Mouse (Mus musculus): ENCODE measurements around the gene Zfp180.
"Not testable (repeated sequence)": the region's sequence is repeated elsewhere in the genome, so short reads cannot be mapped to it uniquely, and the experiment has no call there.

Gene Zfp180

DNA sequence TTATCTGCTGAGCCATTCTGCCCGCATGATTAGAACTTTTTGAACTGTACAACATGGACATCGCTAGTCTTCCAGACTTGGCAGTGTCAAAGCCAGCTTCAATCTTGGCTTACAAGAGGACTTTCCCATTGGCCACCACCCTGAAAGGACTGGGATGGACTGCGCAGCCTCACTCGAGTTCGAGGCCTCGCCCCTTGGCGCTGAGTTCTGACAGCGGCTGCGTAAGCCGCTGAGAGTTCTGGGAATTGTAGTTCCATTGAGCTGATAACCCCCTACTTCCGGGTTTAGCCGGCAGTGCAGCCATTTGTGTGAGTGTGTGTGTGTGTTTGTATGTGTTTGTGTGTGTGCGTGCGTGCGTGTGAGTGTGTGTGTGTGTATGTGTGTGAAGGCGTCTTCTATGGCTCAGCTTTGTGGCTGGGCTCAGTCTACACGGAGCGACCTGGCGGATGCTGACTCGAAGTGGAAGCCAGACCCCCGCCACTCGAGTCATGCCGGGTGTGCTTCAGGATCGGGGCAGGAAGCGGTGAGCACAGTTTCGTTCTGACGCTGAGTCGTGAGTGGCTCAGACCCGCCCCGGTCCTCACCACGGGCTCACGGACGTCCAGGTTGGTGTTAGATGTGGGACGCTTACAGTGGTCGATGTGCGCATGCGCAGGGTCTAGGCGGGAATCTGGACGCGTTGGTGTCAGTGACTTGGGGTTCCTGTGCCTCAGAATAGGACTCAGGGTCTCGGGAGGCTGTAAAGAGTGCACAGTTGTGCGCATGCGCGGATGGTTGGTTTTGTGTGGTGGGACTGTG is at the start of gene Zfp180:
Zfp180 (plus strand) TSS at position 291 of the 798 bp plus-strand sequence.
- DNase-seq (ENCODE audit: low spot score): peak; percentile 93

DNA sequence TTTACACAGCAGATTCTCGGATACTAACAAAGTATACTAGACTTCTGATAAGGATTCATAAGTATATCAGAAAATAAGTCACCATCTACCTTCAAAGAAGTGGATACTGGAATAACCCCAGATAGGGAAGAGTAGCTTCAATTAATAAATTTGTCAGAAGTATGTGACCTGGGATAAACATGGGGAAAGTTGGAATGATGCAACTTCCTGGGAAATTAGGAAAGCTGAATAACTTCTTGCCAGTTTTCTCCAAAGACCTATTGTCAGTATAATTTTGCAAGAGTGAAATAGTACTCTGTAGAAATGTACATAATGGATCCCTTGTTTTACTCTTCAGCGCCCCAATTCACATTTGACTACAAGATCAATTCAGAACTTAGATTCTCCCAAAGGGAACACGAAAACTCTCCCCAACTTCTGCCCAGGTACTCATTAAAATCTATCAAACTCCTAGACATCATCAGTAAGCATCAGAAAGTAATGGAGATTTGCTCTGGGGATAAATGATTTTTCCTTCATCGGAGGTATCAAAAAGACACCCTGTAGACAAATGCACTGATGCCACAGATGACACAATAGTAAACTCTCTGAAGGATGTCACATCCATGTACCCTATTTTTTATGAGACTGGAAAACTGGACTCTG is 28.9 kb upstream of the Zfp180 start, which contains the start of gene Vmn1r183:
Vmn1r183 (plus strand) TSS at position 595 of the 645 bp plus-strand sequence.
- DNase-seq (ENCODE audit: low spot score): no peak

DNA sequence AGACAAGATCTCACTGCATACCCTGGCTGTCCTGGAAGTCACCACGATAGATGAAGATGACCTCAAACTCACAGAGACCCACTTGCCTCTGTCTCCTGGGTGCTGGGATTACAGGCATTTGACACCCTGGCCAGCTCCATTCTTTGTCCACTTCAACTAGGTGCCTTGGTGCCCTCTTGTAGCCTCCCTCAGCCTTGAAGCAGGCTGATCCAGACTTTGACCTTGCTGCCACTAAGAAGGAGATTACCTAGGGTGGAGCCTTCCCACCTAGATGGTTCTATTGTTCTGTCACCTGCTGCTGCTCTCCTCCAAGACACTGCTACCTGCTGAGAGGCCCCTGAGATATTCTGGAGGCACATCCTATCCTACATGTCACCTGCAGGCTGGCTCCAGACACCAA is 7.3 kb upstream of the Zfp180 start:
- not testable (repeated sequence) for DNase-seq (ENCODE audit: low spot score)

DNA sequence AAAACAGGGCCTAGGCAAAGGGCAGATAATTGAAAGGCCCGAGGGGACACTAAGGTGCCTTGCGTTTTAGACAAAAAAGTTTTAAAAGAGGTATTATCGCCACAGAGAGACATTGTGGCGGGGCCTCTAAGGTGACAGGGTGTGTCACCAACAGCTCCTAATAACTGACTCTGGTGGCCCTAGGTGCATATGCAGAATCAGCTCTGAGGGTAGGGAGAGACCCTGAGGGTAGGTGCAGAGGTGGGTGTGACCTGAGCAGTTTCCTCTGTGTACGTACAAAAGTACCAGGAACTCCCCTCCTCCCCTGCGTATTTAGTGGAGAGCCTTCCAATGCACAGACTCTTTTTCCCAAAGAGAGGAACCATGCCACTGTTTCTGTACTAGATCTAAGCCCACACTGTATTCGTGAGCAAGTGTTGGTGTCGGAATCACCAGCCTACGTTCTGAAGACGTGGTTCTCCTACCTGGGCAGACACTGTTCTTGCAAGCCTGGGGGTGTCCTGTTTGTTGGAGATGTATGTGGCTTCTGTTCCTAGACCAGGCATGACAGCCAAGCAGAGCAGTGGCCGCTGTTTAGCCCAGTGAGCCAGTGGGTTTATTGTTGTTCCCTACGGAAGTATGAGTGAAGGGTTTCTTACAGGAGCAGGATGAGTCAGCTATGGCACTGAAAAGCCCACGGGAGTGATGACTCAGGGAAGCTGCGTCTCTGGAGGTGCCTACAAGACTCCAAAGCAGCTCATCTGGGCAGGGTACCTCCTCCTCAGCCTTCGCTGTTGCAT is 922 bp downstream of the Zfp180 start:
- peak; percentile 27 for DNase-seq (ENCODE audit: low spot score)

DNA sequence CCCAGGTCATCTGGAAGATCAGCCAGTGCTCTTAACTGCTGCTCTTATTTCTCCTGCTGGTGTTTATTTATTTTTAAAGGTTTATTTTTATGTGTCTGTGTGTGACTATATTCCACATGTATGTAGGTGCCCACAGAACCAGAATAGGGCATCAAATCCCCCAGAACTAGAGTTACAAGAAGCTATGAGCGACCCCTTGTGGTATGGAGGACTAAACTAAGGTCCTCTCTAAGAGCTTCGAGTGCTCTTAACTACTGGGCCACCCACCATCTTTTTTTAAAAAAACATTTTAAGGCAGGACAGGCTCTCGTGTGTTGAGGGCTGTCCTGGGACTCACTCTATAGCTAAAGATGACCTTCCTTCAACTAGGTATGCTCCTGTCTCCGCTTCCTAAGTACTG is 5.1 kb downstream of the Zfp180 start:
- no peak for DNase-seq (ENCODE audit: low spot score)

DNA sequence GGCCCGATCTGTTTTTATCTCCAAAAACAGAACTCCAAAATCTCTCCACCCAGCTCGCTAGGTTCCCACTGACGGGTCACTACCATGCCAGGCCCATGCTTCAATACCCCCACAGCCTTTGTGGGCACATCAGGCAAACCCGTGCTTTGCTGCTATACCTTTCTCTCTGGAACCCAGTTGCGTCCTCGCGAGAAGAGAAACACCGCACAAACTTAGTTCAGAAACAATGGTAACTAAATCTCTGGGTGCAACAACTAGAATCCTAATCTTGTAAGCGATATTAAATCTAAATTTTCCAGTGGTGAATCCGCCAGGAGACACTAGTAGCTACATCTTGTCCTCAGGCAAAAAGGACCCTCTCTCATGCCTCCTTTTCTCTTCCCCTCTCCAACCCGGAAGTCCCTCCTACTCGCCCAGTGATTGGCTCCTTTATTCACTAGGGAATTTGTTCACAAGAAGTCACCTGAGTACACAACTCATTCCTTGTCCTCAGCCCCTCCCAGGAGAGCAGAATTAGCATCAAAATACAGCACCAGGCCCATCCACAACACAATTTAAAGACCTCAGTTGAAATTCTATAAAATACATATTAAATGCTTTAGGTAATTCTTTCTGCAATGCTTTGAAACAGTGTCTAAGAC is 5.9 kb downstream of the Zfp180 start:
- no peak for DNase-seq (ENCODE audit: low spot score)

DNA sequence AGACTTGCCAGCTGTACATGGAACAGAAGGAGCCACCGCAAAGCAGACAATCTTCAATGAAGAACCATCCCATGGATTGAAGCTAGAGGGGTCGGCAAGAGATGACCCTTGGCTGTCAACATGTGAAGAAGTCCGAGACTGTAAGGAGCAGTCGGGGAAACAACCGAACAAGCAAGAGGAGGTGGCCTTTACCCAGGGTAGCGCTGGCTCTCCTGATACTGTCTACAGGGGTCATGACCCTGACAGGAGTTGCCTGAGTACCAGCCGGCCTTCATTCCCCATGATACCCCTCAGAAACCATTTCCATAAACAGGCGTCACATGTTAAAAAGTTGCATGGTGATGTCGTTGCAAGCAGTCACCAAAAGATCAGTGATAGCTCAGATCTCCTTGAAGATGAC is 22.7 kb downstream of the Zfp180 start:
- DNase-seq (ENCODE audit: low spot score): no peak

DNA sequence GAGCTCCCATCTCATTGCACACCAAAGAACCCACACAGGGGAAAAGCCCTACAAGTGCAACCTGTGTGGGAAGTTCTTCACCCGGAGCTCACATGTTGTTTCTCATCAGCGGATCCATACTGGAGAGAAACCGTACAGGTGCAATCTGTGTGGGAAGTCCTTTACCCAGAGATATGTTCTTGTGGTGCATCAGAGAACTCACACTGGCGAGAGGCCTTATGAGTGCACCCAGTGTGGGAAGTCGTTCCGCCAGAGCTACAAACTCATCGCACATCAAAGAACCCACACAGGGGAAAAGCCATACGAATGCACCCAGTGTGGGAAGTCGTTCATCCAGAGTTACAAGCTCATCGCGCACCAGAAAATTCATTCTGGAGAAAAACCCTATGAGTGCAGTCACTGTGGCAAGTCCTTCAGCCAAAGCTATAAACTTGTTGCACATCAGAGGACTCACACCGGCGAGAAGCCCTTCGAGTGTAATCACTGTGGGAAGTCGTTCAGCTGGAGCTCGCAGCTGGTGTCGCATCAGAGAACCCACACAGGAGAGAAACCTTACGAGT is 23.5 kb downstream of the Zfp180 start:
- no peak for DNase-seq (ENCODE audit: low spot score)

DNA sequence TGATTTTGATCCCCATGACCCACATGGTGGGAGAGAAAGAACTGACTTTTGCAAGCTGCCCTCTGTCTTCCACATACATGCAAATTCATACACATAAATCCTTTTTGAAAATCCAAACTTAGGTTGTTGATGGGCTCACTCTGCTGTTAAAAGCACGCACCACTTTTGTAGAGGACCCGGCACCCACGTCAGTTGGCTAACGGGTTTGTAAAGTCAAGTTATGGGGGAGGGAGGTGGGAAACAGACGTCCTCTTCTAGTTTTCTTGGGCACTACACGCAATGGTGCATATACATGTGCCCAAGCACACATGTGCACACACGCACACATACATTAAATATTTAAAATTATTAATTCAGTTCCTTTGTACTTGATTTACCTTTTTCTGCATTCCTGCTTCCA is 29.1 kb downstream of the Zfp180 start:
- DNase-seq (ENCODE audit: low spot score): no peak

DNA sequence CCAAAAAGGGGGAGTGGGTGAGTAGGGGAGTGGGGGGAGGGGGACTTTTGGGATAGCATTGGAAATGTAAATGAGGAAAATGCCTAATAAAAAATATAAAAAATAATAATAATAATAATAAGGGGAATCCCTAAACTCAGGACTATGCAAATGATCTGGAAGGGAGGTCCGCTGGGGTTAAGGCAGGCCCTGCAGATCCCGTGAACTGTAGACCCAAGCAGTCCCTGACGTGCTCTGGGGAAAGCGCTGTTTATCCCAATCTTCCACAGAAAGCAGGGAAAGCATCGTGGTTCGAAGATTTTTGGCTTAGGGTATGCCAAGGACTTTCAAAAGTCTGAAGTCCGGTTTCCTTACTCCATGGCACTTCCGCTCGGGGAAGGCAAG is 30.0 kb downstream of the Zfp180 start:
- DNase-seq (ENCODE audit: low spot score): no peak

DNA sequence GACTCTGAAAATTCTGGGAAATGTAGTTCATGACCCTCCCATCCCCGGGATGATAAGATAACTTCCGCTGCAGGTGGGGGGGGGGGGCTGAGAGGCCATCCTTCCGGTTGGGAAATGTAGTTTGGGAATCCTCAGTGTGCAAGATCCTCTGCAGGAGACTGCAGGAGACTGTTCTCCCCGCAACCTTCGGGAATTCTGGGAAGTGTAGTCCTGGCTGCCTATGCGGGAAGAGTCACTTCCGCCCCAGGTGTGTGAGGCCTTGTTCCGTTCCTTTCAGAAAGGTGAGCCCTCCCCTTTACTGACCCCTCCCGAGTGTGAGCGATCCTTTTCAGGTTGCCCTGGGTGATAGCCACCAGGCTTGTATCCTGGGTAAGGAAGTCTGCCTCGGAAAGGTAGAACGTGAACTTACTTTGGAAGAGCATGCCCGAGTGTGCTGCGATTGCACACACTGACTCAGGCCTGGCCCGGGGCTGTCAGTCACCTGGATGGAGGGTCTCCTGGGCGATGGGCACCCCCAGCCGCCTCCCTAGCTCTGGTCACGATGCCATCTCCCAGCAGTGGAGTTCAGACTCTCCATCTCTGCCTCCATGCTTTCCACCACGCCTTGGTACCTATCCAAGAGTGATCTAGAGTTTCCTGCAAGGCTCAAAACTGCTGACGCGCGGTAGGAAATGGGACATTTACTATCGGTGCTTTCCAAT is 30.6 kb downstream of the Zfp180 start, which contains the start of gene Zfp112:
Zfp112 (plus strand) TSS at position 159 of the 701 bp plus-strand sequence.
- DNase-seq (ENCODE audit: low spot score): peak; percentile 43

DNA sequence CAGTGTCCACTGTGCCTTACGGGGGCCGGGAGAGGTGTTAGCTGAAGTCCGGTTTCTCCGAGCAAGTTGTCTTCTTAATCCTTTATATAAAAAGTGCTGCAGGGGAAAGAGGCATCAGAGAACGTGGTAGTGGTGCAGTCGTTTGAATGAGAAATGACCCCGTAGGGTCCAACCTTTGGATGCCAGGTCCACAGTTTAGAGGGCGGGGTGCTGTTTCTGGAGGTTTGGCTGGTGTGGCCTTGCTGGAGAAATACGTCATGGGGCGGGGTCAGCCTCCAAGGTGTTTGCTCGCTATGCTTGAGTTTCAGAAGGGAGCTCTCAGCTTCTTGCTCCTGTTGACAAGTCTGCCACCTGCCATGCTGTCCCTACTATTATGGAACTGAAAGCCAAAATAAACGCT is 31.3 kb downstream of the Zfp180 start:
- DNase-seq (ENCODE audit: low spot score): peak; percentile 63

DNA sequence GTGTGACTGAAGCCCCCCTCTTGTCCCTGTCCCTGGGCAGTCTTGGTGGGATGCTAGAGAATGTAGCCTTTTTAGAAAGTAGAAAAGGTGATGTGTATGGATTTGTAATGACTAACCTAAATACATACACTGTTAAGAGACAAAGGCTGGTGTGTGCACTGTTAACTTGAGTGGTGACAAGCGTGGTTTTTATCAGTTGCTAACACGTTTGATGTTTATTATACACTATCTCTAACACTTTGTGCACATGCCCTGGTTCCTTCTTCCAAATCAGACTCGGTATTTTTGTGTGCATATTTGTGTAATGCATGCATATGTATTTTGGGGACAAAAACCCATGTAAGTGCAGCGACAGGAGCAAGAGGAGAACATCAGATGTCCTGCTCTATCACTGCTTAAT is 34.9 kb downstream of the Zfp180 start:
- no peak for DNase-seq (ENCODE audit: low spot score)

DNA sequence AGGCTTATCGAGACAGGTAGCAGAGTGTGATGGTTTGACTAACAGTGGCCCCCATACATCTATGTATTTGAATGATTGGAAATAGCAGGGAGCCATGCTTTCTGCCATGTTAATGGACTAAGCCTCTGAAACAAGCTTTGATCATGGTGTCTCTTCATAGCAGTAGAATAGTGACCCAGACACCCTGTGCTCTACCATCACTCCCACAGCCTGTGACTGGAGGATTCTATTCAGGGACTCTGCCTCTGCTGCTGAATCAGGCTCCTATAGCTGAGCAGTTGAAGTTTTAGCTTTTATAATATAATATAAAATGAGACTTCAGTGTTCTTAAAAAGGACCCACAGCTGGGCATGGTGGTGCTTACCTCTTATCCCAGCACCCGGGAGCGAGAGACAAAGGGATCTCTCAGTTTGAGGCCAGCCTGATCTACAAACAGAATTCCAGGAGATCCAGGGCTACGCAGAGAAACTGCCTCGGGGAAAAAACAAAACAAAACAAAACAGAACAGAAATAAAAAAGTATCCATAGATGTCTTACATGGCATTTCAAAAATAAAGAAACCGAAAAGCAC is 51.8 kb downstream of the Zfp180 start:
- DNase-seq (ENCODE audit: low spot score): no peak

DNA sequence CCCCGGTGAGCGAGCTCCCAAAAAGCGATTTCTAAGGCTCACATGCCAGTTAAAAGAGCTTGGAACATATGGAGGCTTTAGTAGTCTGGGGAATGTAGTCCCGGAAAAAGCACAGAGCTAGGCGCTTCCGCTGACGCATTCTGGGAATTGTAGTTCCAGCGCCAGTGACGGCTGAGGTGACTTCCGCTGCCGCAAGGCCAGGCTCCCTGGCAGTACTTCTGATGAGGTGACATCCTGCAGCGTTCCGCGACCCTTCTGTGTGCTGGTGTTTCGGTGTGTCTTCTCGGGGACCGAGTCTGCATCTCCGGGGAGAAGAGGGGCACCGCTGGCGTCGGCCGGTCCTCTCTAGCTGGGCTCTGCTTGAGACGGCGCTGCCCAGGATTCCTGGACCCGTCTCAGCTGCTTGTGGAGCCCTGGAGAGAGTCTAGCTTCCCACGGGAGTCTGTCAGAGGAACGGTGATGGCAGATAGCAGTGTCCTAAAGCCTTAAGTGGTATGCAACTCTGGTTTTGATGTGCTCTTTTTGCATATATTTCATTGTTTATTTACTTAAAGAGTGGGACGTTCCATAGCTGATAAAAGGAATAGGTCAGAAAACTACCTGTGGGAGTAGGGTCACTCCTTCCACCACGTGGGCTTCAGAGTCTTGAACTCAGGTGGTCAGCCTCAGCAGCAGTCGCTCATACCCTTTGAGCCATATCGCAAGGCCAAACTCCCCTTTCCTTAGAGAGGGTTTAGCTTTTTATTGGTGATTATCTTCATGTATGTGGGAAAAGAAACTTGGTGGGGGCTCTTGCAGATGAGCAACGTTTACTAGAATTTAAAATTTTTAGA is 52.5 kb downstream of the Zfp180 start, which contains the start of gene Zfp235:
Zfp235 (plus strand) TSS at position 174 of the 833 bp plus-strand sequence.
- DNase-seq (ENCODE audit: low spot score): peak; percentile 80

DNA sequence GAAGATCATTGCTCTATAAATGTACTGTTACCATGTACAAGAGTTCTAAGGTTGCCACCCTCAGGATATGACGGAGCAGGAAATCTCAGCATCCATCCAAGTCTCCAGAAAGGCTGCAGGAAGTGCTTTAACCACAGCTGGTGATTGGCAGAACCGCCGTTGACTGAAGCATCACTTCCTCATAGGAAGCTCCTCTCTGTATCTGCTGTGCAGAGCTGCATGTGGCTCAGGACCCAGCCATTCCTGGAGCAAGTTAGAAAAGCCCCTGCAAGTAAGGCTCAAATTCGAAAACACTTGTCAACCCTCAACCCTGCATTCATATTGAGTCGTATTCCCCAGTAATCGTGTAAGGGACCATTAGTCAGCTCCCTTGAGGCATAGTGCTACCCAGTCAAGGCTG is 60.8 kb downstream of the Zfp180 start:
- no peak for DNase-seq (ENCODE audit: low spot score)

DNA sequence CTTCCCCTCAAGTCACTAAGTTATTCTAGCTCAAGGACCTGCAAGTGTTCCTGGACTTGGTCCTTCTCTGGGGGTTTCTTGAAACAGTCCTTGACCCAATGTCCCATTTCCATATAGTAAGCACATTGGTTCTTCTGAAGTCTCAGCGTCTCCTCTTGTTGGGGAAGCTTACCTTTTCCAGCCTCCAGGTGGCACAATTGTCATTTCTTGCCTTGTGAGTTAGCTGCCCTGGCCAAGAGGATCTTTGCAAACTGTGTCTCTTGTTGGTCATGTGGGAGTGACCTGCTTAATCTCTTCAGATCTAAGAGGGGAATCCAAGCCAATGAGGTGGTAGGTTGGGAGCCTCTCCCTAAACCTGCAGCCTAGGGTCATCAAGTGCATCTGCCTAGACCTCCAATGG is 71.5 kb downstream of the Zfp180 start:
- DNase-seq (ENCODE audit: low spot score): no peak
